Mouse (Mus musculus): ENCODE data around the gene Ip6k1.

Gene Ip6k1

GRCm38 (mm10) chr9:108052885-108053664 is 50.8 kb downstream of the Ip6k1 start, which contains the start of gene Amigo3:
Gene Amigo3, plus strand, starts transcription at chr9:108053159.
- in situ Hi-C loops (cut with MboI; ENCODE audit: low pct_unique_long_range_greater_than_20kb in 1 of 2, low sequenced_read_pairs in 2 of 2, unreplicated experiment in 1 of 2): no loop called here

GRCm38 (mm10) chr9:108053665-108054225 is 51.4 kb downstream of the Ip6k1 start:
- in situ Hi-C loops (cut with MboI; ENCODE audit: low pct_unique_long_range_greater_than_20kb in 1 of 2, low sequenced_read_pairs in 2 of 2, unreplicated experiment in 1 of 2): no loop called here

GRCm38 (mm10) chr9:108054331-108055040 is 52.2 kb downstream of the Ip6k1 start:
- in situ Hi-C loops (cut with MboI; ENCODE audit: low pct_unique_long_range_greater_than_20kb in 1 of 2, low sequenced_read_pairs in 2 of 2, unreplicated experiment in 1 of 2): no loop called here

GRCm38 (mm10) chr9:108055061-108055460 is 52.8 kb downstream of the Ip6k1 start:
- in situ Hi-C loops (cut with MboI; ENCODE audit: low pct_unique_long_range_greater_than_20kb in 1 of 2, low sequenced_read_pairs in 2 of 2, unreplicated experiment in 1 of 2): no loop called here

GRCm38 (mm10) chr9:108055661-108056237 is 53.4 kb downstream of the Ip6k1 start:
- in situ Hi-C loops (cut with MboI; ENCODE audit: low pct_unique_long_range_greater_than_20kb in 1 of 2, low sequenced_read_pairs in 2 of 2, unreplicated experiment in 1 of 2): no loop called here

- in situ Hi-C loops (cut with MboI; ENCODE audit: low pct_unique_long_range_greater_than_20kb in 1 of 2, low sequenced_read_pairs in 2 of 2, unreplicated experiment in 1 of 2): no loop called here
Measured at GRCm38 (mm10) chr9:108056361-108057261, 54.3 kb downstream of the Ip6k1 start.

- in situ Hi-C loops (cut with MboI; ENCODE audit: low pct_unique_long_range_greater_than_20kb in 1 of 2, low sequenced_read_pairs in 2 of 2, unreplicated experiment in 1 of 2): no loop called here
Measured at GRCm38 (mm10) chr9:108057262-108057562, 54.9 kb downstream of the Ip6k1 start.

- in situ Hi-C loops (cut with MboI; ENCODE audit: low pct_unique_long_range_greater_than_20kb in 1 of 2, low sequenced_read_pairs in 2 of 2, unreplicated experiment in 1 of 2): no loop called here
Measured at GRCm38 (mm10) chr9:108058291-108058690, 56.0 kb downstream of the Ip6k1 start.

- in situ Hi-C loops (cut with MboI; ENCODE audit: low pct_unique_long_range_greater_than_20kb in 1 of 2, low sequenced_read_pairs in 2 of 2, unreplicated experiment in 1 of 2): no loop called here
Measured at GRCm38 (mm10) chr9:108062142-108062541, 59.8 kb downstream of the Ip6k1 start.

- in situ Hi-C loops (cut with MboI; ENCODE audit: low pct_unique_long_range_greater_than_20kb in 1 of 2, low sequenced_read_pairs in 2 of 2, unreplicated experiment in 1 of 2): no loop called here
Measured at GRCm38 (mm10) chr9:108063361-108063760, 61.1 kb downstream of the Ip6k1 start.

GRCm38 (mm10) chr9:108065491-108066011 is 63.2 kb downstream of the Ip6k1 start:
- in situ Hi-C loops (cut with MboI; ENCODE audit: low pct_unique_long_range_greater_than_20kb in 1 of 2, low sequenced_read_pairs in 2 of 2, unreplicated experiment in 1 of 2): loop anchor here (5.0 kb wide), 1 partner anchor 163 kb away; no protein-coding TSS in a partner anchor

GRCm38 (mm10) chr9:108067199-108067598 is 64.9 kb downstream of the Ip6k1 start:
- in situ Hi-C loops (cut with MboI; ENCODE audit: low pct_unique_long_range_greater_than_20kb in 1 of 2, low sequenced_read_pairs in 2 of 2, unreplicated experiment in 1 of 2): loop anchor here (5.0 kb wide), 1 partner anchor 165 kb away; no protein-coding TSS in a partner anchor

- in situ Hi-C loops (cut with MboI; ENCODE audit: low pct_unique_long_range_greater_than_20kb in 1 of 2, low sequenced_read_pairs in 2 of 2, unreplicated experiment in 1 of 2): loop anchor here (5.0 kb wide), 1 partner anchor 166 kb away; no protein-coding TSS in a partner anchor
Measured at GRCm38 (mm10) chr9:108067900-108068299, 65.6 kb downstream of the Ip6k1 start.

GRCm38 (mm10) chr9:108069007-108069406 is 66.7 kb downstream of the Ip6k1 start:
- in situ Hi-C loops (cut with MboI; ENCODE audit: low pct_unique_long_range_greater_than_20kb in 1 of 2, low sequenced_read_pairs in 2 of 2, unreplicated experiment in 1 of 2): loop anchor here (5.0 kb wide), 1 partner anchor 167 kb away; no protein-coding TSS in a partner anchor

GRCm38 (mm10) chr9:108069529-108069928 is 67.2 kb downstream of the Ip6k1 start:
- in situ Hi-C loops (cut with MboI; ENCODE audit: low pct_unique_long_range_greater_than_20kb in 1 of 2, low sequenced_read_pairs in 2 of 2, unreplicated experiment in 1 of 2): loop anchor here (5.0 kb wide), 1 partner anchor 167 kb away; no protein-coding TSS in a partner anchor

- in situ Hi-C loops (cut with MboI; ENCODE audit: low pct_unique_long_range_greater_than_20kb in 1 of 2, low sequenced_read_pairs in 2 of 2, unreplicated experiment in 1 of 2): no loop called here
Measured at GRCm38 (mm10) chr9:108071801-108072200, 69.5 kb downstream of the Ip6k1 start.

GRCm38 (mm10) chr9:108072481-108072924 is 70.2 kb downstream of the Ip6k1 start:
- in situ Hi-C loops (cut with MboI; ENCODE audit: low pct_unique_long_range_greater_than_20kb in 1 of 2, low sequenced_read_pairs in 2 of 2, unreplicated experiment in 1 of 2): no loop called here
